Mouse (Mus musculus) left cerebral cortex, postnatal 10 days (tissue): ENCODE data around the gene Snap23. TPM values are rescaled to one million over a fixed set of nuclear protein-coding genes. Genes with fewer than 3 reads are reported as not detected.

Experiments used
- DNase-seq, 2 experiments: peaks; one replicate each; pipeline ENCODE4 v3.0.0; 2021 to 2022; ENCODE audit warnings: low spot score in 2 of 2, mixed read lengths in 1 of 2; ENCODE audit errors: extremely low spot score in 1 of 2
- intact Hi-C: fragments of 180-260 bp; cut with DNase I; formaldehyde crosslinking; loops from one replicate; pipeline ENCODE4 v1.15.1; 2025
- total RNA-seq, 2 experiments: library from RNA; stranded (reverse); gene quantifications; 2 replicates each; pipeline ENCODE4 v1.2.3; 2021

The Snap23 gene
- total RNA-seq, 2 experiments from 2014 or later = 16.5 to 17.4 TPM

- intact Hi-C loops = no loop called here
- no peak for DNase-seq
Observed at GRCm38 (mm10) chr2:120575121-120575520, 7.7 kb downstream of the Snap23 start.

- DNase-seq = no peak
- intact Hi-C loops = no loop called here
Observed at GRCm38 (mm10) chr2:120575978-120576377, 8.5 kb downstream of the Snap23 start.

GRCm38 (mm10) chr2:120577799-120578198 is 10.3 kb downstream of the Snap23 start:
- no peak for DNase-seq
- intact Hi-C loops = no loop called here

- intact Hi-C loops = no loop called here
- no peak for DNase-seq
Observed at GRCm38 (mm10) chr2:120578286-120578685, 10.8 kb downstream of the Snap23 start.

- peak in 1 of 2 experiments; percentile 51 for DNase-seq
- intact Hi-C loops = no loop called here
Observed at GRCm38 (mm10) chr2:120589759-120590158, 22.3 kb downstream of the Snap23 start.

- intact Hi-C loops = no loop called here
Observed at GRCm38 (mm10) chr2:120592227-120592626, 24.8 kb downstream of the Snap23 start.

GRCm38 (mm10) chr2:120597734-120598133 is 30.3 kb downstream of the Snap23 start:
- intact Hi-C loops = no loop called here
- no peak for DNase-seq

More at GRCm38 (mm10) chr2:120592227-120592626, 24.8 kb downstream of the Snap23 start:
- no peak for DNase-seq

GRCm38 (mm10) chr2:120599506-120599905 is 32.0 kb downstream of the Snap23 start:
- DNase-seq = no peak
- intact Hi-C loops = no loop called here

- no peak for DNase-seq
- intact Hi-C loops = loop anchor here (2.0 kb wide), 1 partner anchor 43 kb away; the partner anchor contains the start of gene Zfp106
Observed at GRCm38 (mm10) chr2:120606021-120606690, 38.7 kb downstream of the Snap23 start.

- DNase-seq = peak; percentile 91 to 96
- intact Hi-C loops = no loop called here
Observed at GRCm38 (mm10) chr2:120608830-120609723, 41.6 kb downstream of the Snap23 start, which contains the start of the genes Haus2 and Lrrc57. Gene Haus2, plus strand, starts transcription at chr2:120609383. Gene Lrrc57, minus strand, starts transcription at chr2:120609520.

GRCm38 (mm10) chr2:120616279-120617163 is 49.0 kb downstream of the Snap23 start:
- intact Hi-C loops = no loop called here
- no peak for DNase-seq

- intact Hi-C loops = no loop called here
- DNase-seq = no peak
Observed at GRCm38 (mm10) chr2:120619538-120619937, 52.1 kb downstream of the Snap23 start.

GRCm38 (mm10) chr2:120622920-120623319 is 55.4 kb downstream of the Snap23 start:
- intact Hi-C loops = no loop called here
- DNase-seq = no peak

GRCm38 (mm10) chr2:120628076-120628865 is 60.8 kb downstream of the Snap23 start:
- intact Hi-C loops = loop anchor here (5.0 kb wide), 1 partner anchor 39 kb away; no protein-coding TSS in a partner anchor
- no peak for DNase-seq

- intact Hi-C loops = loop anchor here (5.0 kb wide), 1 partner anchor 38 kb away; no protein-coding TSS in a partner anchor
- peak; percentile 96 to 100 for DNase-seq
Observed at GRCm38 (mm10) chr2:120628886-120629735, 61.6 kb downstream of the Snap23 start, which contains the start of gene Stard9. Gene Stard9, plus strand, starts transcription at chr2:120629121.

GRCm38 (mm10) chr2:120630246-120630645 is 62.8 kb downstream of the Snap23 start:
- no peak for DNase-seq
- intact Hi-C loops = no loop called here

- intact Hi-C loops = no loop called here
- no peak for DNase-seq
Observed at GRCm38 (mm10) chr2:120630655-120631054, 63.2 kb downstream of the Snap23 start.
